Mouse (Mus musculus) C2C12 (cell line): ENCODE measurements around the gene Il20.

Experiments
- CEBPB ChIP-seq: IDR thresholded peaks from one replicate; pipeline ENCODE4 v1.6.1; 2011; ENCODE audit warnings: low read depth, mild to moderate bottlenecking, control low read depth, moderate library complexity
- CTCF ChIP-seq: IDR thresholded peaks from one replicate; pipeline ENCODE4 v1.5.1; 2011; ENCODE audit not compliant: control insufficient read depth, insufficient read depth, insufficient read length
- MAX ChIP-seq: IDR thresholded peaks from one replicate; pipeline ENCODE4 v1.6.1; 2011; ENCODE audit warnings: mild to moderate bottlenecking, control low read depth

- no peak for TF ChIP-seq CEBPB
- TF ChIP-seq CTCF: no peak
- no peak for TF ChIP-seq MAX
Observed at GRCm38 (mm10) chr1:130883146-130883545, 28.1 kb downstream of the Il20 start.
